Mouse (Mus musculus) forebrain, embryonic 11.5 days (tissue): ENCODE measurements at regions not wholly inside any gene's neighbourhood (a gene's known extent, or its start where the extent isn't known, plus 50 kb on each side); places are given as distances from the start of the nearest gene placed in this dataset.

Experiments used
- ATAC-seq: fragments of 200-750 bp; cut with Nextera tagmentation; replicated peaks from 2 replicates; pipeline ENCODE4 v1.8.0; 2017; ENCODE audit warnings: moderate TSS enrichment; ENCODE audit not compliant: low FRiP score
- DNase-seq: peaks from one replicate; pipeline ENCODE4 v3.0.0-alpha.2; 2017; ENCODE audit warnings: low spot score
- H3K27ac ChIP-seq: fragments of 300-500 bp; sonication (generic); 2 replicates; pipeline ENCODE4 v1.5.1; 2014; ENCODE audit warnings: low read depth, low read length
- H3K27me3 ChIP-seq: fragments of 300-500 bp; sonication (generic); 2 replicates; pipeline ENCODE4 v1.6.1; 2014; ENCODE audit warnings: mild to moderate bottlenecking, low read length, mixed read lengths; ENCODE audit not compliant: control insufficient read depth, insufficient read depth
- H3K36me3 ChIP-seq: fragments of 300-500 bp; sonication (generic); 2 replicates; pipeline ENCODE4 v1.6.1; 2014; ENCODE audit warnings: mild to moderate bottlenecking, low read length, moderate library complexity, mixed read lengths; ENCODE audit not compliant: control insufficient read depth, insufficient read depth
- H3K4me1 ChIP-seq: fragments of 300-500 bp; sonication (generic); replicated peaks from 2 replicates; pipeline ENCODE4 v1.6.1; 2014; ENCODE audit warnings: low read length, mixed read lengths; ENCODE audit not compliant: control insufficient read depth, insufficient read depth
- H3K4me2 ChIP-seq: fragments of 300-500 bp; sonication (generic); 2 replicates; pipeline ENCODE4 v1.6.1; 2014; ENCODE audit warnings: low read depth, mild to moderate bottlenecking, low read length, moderate library complexity, mixed read lengths; ENCODE audit not compliant: severe bottlenecking
- H3K4me3 ChIP-seq: fragments of 300-500 bp; sonication (generic); 2 replicates; pipeline ENCODE4 v1.5.1; 2014; ENCODE audit warnings: low read depth, low read length
- H3K9ac ChIP-seq: fragments of 300-500 bp; sonication (generic); 2 replicates; pipeline ENCODE4 v1.6.1; 2014; ENCODE audit warnings: low read length
- H3K9me3 ChIP-seq: fragments of 300-500 bp; sonication (generic); 2 replicates; pipeline ENCODE4 v1.6.1; 2016; ENCODE audit warnings: low read length, mixed read lengths; ENCODE audit not compliant: control insufficient read depth
- WGBS: fragments of 180-500 bp; shearing (Covaris S2); extraction: QIAGEN DNeasy Blood & Tissue Kit; methylation state at CpG from one replicate; pipeline ENCODE4 v1.1.7; 2014; 5-methylcytosine and 5-hydroxymethylcytosine counted together

- ATAC-seq (no peak), DNase-seq (no peak)
- Histone ChIP-seq H3K4me3 (no peak overlapping the region), H3K4me1 (no peaks in the 10 kb centered on the region), H3K27ac (no peak overlapping the region), H3K27me3 (no peaks in the 10 kb centered on the region), H3K4me2 (no peak overlapping the region), H3K36me3 (no peaks in the 10 kb centered on the region), H3K9ac (no peak overlapping the region), H3K9me3 (no peaks in the 10 kb centered on the region)
- 84% methylated on average over 2 of the region's 2 CpGs for WGBS
These were observed 293.6 kb upstream of the Hs6st1 start for GRCm38 (mm10) chr1:35774566-35774965.

GRCm38 (mm10) chr1:35782668-35783067 is 285.5 kb upstream of the Hs6st1 start:
- Histone ChIP-seq H3K9ac (no peak overlapping the region), H3K9me3 (no peaks in the 10 kb centered on the region), H3K4me1 (no peaks in the 10 kb centered on the region), H3K4me3 (no peak overlapping the region), H3K36me3 (no peaks in the 10 kb centered on the region), H3K4me2 (no peak overlapping the region), H3K27ac (no peak overlapping the region), H3K27me3 (no peaks in the 10 kb centered on the region)
- ATAC-seq (no peak), DNase-seq (no peak)
- WGBS = 84% methylated on average over 2 of the region's 2 CpGs

GRCm38 (mm10) chr1:35783427-35783826 is 284.8 kb upstream of the Hs6st1 start:
- DNase-seq (no peak), ATAC-seq (no peak)
- no peaks in the 10 kb centered on the region for H3K9me3 ChIP-seq
- no peak overlapping the region for H3K4me2 ChIP-seq
- 82% methylated on average over 6 of the region's 6 CpGs for WGBS
- H3K4me3 ChIP-seq = no peak overlapping the region
- H3K9ac ChIP-seq = no peak overlapping the region
- H3K27me3 ChIP-seq = no peaks in the 10 kb centered on the region
- no peaks in the 10 kb centered on the region for H3K4me1 ChIP-seq
- no peaks in the 10 kb centered on the region for H3K36me3 ChIP-seq
- H3K27ac ChIP-seq = no peak overlapping the region

GRCm38 (mm10) chr1:35786241-35786640 is 282.0 kb upstream of the Hs6st1 start:
- H3K9me3 ChIP-seq = no peaks in the 10 kb centered on the region
- H3K4me2 ChIP-seq = no peak overlapping the region
- H3K27ac ChIP-seq = no peak overlapping the region
- H3K9ac ChIP-seq = no peak overlapping the region
- no peaks in the 10 kb centered on the region for H3K4me1 ChIP-seq
- DNase-seq = no peak
- no peaks in the 10 kb centered on the region for H3K36me3 ChIP-seq
- 94% methylated on average over 4 of the region's 4 CpGs for WGBS
- H3K4me3 ChIP-seq = no peak overlapping the region
- no peaks in the 10 kb centered on the region for H3K27me3 ChIP-seq
- ATAC-seq = no peak

DNA sequence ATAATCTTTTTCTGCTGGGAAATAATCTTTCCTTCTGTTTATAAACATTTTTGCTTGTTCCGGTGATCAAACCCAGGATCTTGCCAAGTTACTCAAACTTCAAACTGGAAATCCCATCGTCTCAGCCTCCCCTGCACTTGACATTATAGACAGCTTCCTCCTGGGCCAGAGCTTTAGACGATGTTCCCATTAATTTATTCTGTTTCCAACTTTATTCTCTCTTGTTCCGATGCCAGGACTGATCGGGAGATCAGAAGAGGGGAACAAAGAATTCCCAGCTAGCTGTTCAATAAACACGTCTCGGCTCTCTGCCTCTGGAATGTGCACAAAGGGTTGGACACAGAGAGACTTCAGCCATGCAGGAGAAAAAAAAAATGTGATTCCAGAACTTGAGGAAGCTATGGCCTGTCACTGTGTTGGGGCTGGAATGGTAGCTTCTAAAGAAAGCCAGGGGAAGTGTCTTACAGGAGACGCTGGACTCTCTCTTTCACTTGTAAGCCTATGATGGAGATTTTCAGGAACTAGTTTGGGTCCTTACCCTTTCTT is 281.5 kb upstream of the Hs6st1 start:
- H3K4me3 ChIP-seq = no peak overlapping the region
- no peak overlapping the region for H3K4me2 ChIP-seq
- no peak overlapping the region for H3K9ac ChIP-seq
- no peaks in the 10 kb centered on the region for H3K27me3 ChIP-seq
- H3K27ac ChIP-seq = no peak overlapping the region
- no peak for DNase-seq
- ATAC-seq = no peak
- no peaks in the 10 kb centered on the region for H3K4me1 ChIP-seq
- H3K36me3 ChIP-seq = no peaks in the 10 kb centered on the region
- no peaks in the 10 kb centered on the region for H3K9me3 ChIP-seq
- WGBS = 69% methylated on average over 8 of the region's 8 CpGs

DNA sequence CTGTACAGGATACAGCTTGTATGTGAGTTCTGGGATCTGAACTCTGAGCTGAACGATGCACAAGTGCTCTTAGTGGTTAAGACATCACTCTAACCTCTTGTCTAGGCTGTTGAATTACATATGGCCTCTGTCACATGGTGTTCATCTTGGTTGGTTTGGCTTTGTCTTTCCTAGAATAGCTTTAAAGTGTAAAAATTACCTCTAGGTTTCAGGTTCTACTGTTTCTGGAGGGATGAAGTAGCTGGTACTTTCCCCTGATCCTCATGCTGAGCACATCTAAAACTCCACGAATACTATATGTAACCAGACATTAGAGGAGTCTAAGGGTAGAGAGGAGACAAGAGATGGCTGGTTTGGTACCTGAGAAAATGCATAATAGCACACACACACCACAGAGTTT is 271.1 kb upstream of the Hs6st1 start:
- Histone ChIP-seq H3K27me3 (no peaks in the 10 kb centered on the region), H3K4me3 (no peak overlapping the region), H3K27ac (no peak overlapping the region), H3K4me2 (no peak overlapping the region), H3K9me3 (no peaks in the 10 kb centered on the region; the same call in 1 of the 2 replicates), H3K9ac (no peak overlapping the region), H3K36me3 (no peaks in the 10 kb centered on the region), H3K4me1 (no peaks in the 10 kb centered on the region)
- WGBS = 83% methylated on average over 2 of the region's 2 CpGs
- no peak for DNase-seq
- no peak for ATAC-seq

DNA sequence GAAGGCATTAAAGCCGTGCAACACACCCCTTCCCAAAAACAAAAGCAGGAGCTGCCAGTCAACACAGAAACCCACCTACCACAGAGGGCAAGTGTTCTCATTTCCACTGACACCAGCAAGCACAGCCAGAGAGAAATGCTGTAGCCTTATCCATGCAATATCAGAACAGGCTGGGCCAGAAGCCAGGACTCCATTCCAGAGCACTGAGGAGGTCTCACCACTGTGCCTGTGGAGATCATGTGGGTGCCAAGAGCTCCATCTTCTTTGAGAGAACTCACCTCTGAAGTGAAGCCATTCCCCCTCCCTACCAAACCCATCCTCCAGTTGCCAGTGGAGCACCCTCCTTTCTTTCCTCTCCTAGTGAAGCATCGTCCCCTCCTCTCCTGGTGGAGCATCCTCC is 270.7 kb upstream of the Hs6st1 start:
- DNase-seq (no peak), ATAC-seq (no peak)
- no peak overlapping the region for H3K4me2 ChIP-seq
- no peaks in the 10 kb centered on the region for H3K36me3 ChIP-seq
- no peaks in the 10 kb centered on the region; the same call in 1 of the 2 replicates for H3K9me3 ChIP-seq
- H3K4me1 ChIP-seq = no peaks in the 10 kb centered on the region
- WGBS = 89% methylated on average over 2 of the region's 2 CpGs
- no peak overlapping the region for H3K27ac ChIP-seq
- no peak overlapping the region for H3K4me3 ChIP-seq
- no peak overlapping the region for H3K9ac ChIP-seq
- H3K27me3 ChIP-seq = no peaks in the 10 kb centered on the region

DNA sequence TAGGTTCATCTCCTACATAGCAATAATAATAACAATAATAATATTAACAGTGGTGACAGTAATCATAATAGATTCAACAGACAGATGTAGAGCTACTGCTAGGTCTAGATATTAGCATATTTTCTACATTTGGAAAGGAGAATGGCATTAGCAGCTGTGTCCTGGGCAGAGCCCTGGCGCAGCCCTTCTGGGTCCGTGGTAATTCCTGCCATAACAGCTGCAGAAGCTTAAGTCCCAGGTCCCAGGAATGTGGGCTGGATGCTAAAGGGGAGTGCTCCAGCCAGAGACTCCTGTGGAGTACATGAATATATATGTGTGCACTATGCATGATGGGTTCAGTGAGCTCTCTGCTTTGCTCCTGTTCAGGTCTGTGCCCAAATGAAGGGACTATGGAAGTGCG is 262.7 kb upstream of the Hs6st1 start:
- H3K27ac ChIP-seq = no peak overlapping the region
- 86% methylated on average over 3 of the region's 3 CpGs for WGBS
- no peak for ATAC-seq
- H3K4me3 ChIP-seq = no peak overlapping the region
- H3K4me1 ChIP-seq = no peaks in the 10 kb centered on the region
- H3K27me3 ChIP-seq = no peaks in the 10 kb centered on the region
- no peak overlapping the region for H3K9ac ChIP-seq
- no peaks in the 10 kb centered on the region for H3K36me3 ChIP-seq
- no peaks in the 10 kb centered on the region; the same call in 1 of the 2 replicates for H3K9me3 ChIP-seq
- DNase-seq = no peak
- no peak overlapping the region for H3K4me2 ChIP-seq

GRCm38 (mm10) chr1:35806329-35806728 is 261.9 kb upstream of the Hs6st1 start:
- WGBS = 61% methylated on average over 2 of the region's 2 CpGs
- Histone ChIP-seq H3K4me1 (no peaks in the 10 kb centered on the region), H3K27ac (no peak overlapping the region), H3K4me2 (no peak overlapping the region), H3K9me3 (no peaks in the 10 kb centered on the region; the same call in 1 of the 2 replicates), H3K9ac (no peak overlapping the region), H3K36me3 (no peaks in the 10 kb centered on the region), H3K4me3 (no peak overlapping the region), H3K27me3 (no peaks in the 10 kb centered on the region)
- no peak for ATAC-seq
- no peak for DNase-seq
